Mouse (Mus musculus) small intestine, adult 10 weeks (tissue): Measurements from ENCODE around the gene Hoxb9. TPM values are rescaled to one million over a fixed set of nuclear protein-coding genes. Genes with fewer than 3 reads are reported as not detected.

Source experiments
- polyA plus RNA-seq: library from polyadenylated mRNA; stranded (reverse); fragments of 350-450 nt; fragmentation: Illumina TruSeq; extraction: RNeasy Lipid Tissue Mini Kit (QIAGEN cat#74804); gene quantifications from one replicate; pipeline ENCODE4 v1.2.3, GENCODE M21; 2014; ENCODE audit warnings: low replicate concordance

Hoxb9 gene
- polyA plus RNA-seq = not detected

DNA sequence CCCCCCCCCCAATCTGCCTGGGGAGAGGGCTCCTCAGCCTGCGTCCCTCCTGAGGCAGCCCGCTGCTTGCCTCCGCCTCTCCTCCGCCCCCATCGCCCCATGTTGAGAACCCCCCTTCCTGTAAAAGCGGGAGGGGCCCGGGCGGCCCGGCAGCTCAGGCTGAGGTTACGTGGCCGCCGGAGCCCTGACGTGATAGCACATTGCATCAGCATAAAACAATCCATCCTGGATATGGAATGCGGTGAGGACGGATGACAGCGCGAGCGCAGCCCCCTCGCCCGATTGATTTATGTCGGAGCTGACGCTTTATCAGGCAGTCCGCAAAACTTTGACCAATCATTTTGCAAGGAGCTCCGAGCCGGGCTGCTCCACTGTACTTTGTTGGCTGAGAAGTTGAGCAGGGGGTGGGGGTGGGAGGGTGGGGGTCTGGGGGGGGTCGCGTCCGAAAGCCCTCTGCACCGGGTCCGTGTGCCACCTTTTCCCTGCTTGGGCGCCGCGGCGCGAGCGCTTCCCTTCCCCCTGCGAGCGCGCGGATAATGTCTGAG is at the start of gene Hoxb9:
Hoxb9 (plus strand) TSS at position 462 of the 545 bp plus-strand sequence.

GRCm38 (mm10) chr11:96281855-96282570 is 10.8 kb downstream of the Hoxb9 start, which contains the start of gene Hoxb8:
Gene Hoxb8 (plus strand): TSS chr11:96281905.

GRCm38 (mm10) chr11:96285771-96286738 is 14.8 kb downstream of the Hoxb9 start, which contains the start of gene Hoxb7:
Gene Hoxb7 (plus strand): TSS chr11:96286623.

DNA sequence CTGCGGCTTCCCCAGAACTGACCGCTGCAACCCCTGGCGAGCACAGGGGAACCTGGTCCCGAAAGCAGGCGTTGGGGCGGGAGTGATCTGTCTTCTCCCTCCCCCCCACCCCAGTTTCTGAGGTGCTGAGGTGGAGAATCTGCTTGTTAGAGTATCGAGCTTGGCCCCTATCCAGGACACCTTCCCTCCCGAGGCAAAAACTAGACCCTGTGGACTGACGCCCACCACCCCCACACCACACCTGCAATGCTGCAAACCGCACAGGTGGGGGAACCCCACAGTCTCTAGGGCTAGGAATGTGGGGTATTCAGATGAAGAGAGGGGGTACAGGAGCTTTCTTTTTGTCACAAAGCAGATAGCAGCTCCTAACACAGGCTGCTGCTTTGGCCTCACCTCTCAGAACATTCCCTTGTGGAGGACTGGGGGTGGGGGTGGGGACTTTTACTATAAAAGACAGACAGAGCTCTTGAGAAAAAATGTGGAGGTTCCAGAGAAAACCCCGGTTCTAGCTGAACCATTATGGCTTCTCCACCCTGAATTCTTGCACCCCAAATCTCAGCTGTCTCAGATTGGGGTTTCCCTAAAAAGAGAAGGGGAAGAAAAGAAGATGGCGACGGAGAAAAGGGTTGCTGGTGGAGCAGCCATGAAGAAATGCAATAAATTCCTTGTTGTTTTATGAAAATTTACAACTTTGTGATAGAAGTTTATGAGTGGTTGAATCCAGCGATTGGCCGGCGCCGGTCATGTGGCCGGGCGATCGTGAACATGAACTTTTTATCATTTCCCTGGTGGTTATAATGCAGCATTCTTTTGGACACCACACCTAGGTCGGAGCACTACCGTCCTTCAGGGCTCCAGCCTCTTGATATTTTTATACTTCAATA is 20.7 kb downstream of the Hoxb9 start, which contains the start of gene Hoxb6:
Hoxb6 (plus strand) TSS at position 796 of the 884 bp plus-strand sequence.

DNA sequence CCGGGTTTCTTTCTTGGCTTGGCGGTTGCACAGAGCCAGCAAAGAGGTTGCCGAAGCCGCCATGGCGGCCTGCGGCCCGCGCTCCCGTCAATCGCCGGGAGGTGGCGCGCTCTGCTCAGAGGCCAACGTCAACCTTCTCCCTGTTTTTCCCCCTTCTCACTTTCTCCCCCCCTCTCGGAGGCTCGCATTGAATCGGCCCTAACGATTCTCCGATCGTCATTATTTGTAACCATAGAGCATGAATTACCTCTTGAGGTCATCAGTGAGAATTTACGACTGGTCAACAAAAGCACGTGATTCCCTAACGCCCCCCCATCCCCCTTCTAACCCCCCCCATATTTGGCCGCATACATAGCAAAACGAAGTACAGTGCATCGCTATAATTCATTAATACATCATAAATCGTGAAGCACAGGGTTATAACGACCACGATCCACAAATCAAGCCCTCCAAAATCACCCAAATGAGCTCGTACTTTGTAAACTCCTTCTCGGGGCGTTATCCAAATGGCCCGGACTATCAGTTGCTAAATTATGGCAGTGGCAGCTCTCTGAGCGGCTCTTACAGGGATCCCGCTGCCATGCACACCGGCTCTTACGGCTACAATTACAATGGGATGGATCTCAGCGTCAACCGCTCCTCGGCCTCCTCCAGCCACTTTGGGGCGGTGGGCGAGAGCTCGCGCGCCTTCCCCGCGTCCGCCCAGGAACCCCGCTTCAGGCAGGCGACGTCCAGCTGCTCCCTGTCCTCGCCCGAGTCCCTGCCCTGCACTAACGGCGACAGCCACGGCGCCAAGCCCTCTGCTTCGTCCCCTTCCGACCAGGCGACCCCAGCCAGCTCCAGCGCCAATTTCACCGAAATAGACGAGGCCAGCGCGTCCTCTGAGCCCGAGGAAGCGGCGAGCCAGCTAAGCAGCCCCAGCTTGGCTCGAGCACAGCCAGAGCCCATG is 32.2 kb downstream of the Hoxb9 start, which contains the start of gene Hoxb5:
Hoxb5 (plus strand) TSS at position 186 of the 949 bp plus-strand sequence.

GRCm38 (mm10) chr11:96317608-96318367 is 46.5 kb downstream of the Hoxb9 start, which contains the start of gene Hoxb4:
Gene Hoxb4 (plus strand): TSS chr11:96318267.

DNA sequence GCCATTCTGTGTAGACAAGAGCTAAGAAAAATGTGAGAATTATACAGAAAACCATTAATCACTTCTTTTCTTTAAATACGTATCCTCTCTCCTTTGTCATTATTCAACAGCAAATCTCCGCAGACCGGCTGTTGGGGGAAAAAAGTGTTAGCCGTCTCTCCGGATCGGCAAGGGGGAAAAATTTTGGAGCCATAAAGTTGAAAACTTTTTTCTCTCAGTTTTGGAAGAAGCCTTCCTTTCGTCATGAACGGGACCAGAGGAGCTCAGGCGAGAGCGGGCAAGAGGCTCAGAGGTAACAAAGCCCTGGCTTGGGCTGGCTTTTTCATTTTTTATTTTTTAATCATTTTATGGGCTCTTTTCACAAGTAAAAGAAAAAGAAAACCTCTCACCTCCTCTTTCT is 51.9 kb downstream of the Hoxb9 start, which contains the start of gene Hoxb3:
Hoxb3 (plus strand) TSS at position 173 of the 400 bp plus-strand sequence.

Other genes with a start within 250 kb of the Hoxb9 start
- gene Gip, start 246.9 kb upstream of the Hoxb9 start, polyA plus RNA-seq = not detected
- gene Snf8, start 236.6 kb upstream of the Hoxb9 start, polyA plus RNA-seq = 16.2 TPM
- gene Ube2z, start 206.1 kb upstream of the Hoxb9 start, polyA plus RNA-seq = 16.7 TPM
- 2.2 TPM for gene Atp5g1, start 195.8 kb upstream of the Hoxb9 start, polyA plus RNA-seq
- not detected for gene Calcoco2, start 159.5 kb upstream of the Hoxb9 start, polyA plus RNA-seq
- gene Ttll6, start 137.7 kb upstream of the Hoxb9 start, polyA plus RNA-seq = not detected
- not detected for gene Hoxb13, start 77.1 kb upstream of the Hoxb9 start, polyA plus RNA-seq
- not detected for gene Hoxb8, start 10.4 kb downstream of the Hoxb9 start, polyA plus RNA-seq
- 1.3 TPM for gene Hoxb7, start 15.2 kb downstream of the Hoxb9 start, polyA plus RNA-seq
- gene Hoxb6, start 21.0 kb downstream of the Hoxb9 start, polyA plus RNA-seq = 0.56 TPM
- 0.82 TPM for gene Hoxb5, start 31.9 kb downstream of the Hoxb9 start, polyA plus RNA-seq
- 3.3 TPM for gene Hoxb4, start 46.8 kb downstream of the Hoxb9 start, polyA plus RNA-seq
- 5.1 TPM for gene Hoxb3, start 51.9 kb downstream of the Hoxb9 start, polyA plus RNA-seq
- 4.3 TPM for gene Hoxb2, start 79.1 kb downstream of the Hoxb9 start, polyA plus RNA-seq
- gene Hoxb1, start 94.3 kb downstream of the Hoxb9 start, polyA plus RNA-seq = not detected
- gene Skap1, start 193.1 kb downstream of the Hoxb9 start, polyA plus RNA-seq = 2.2 TPM